Mouse (Mus musculus) kidney, postnatal 14 days (tissue): ENCODE data around the gene Lcn8.
"Not testable (repeated sequence)": the region's sequence is repeated elsewhere in the genome, so short reads cannot be mapped to it uniquely, and the experiment has no call there.

ENCODE experiments used
- DNase-seq: peaks from one replicate; pipeline ENCODE4 v3.0.0; 2022; ENCODE audit warnings: mixed read lengths

Lcn8 gene

GRCm38 (mm10) chr2:25666516-25666915, 13.6 kb downstream of the Lcn8 start:
- no peak for DNase-seq

- no peak for DNase-seq
Measured at GRCm38 (mm10) chr2:25676486-25676885, 23.6 kb downstream of the Lcn8 start, which contains the start of gene Lcn6. TSS of gene Lcn6 (plus strand) at chr2:25676786.

GRCm38 (mm10) chr2:25679559-25679958, 26.6 kb downstream of the Lcn8 start:
- no peak for DNase-seq

- no peak for DNase-seq
Measured at GRCm38 (mm10) chr2:25682426-25682825, 29.5 kb downstream of the Lcn8 start, which contains the start of gene Lcn10. TSS of gene Lcn10 (plus strand) at chr2:25682726.

- DNase-seq = no peak
Measured at GRCm38 (mm10) chr2:25686941-25687340, 34.0 kb downstream of the Lcn8 start.

- DNase-seq = peak; percentile 42
Measured at GRCm38 (mm10) chr2:25694605-25695004, 41.7 kb downstream of the Lcn8 start.

- DNase-seq = no peak
Measured at GRCm38 (mm10) chr2:25696951-25697350, 44.0 kb downstream of the Lcn8 start.

GRCm38 (mm10) chr2:25698696-25699095, 45.8 kb downstream of the Lcn8 start:
- DNase-seq = no peak

- DNase-seq = not testable (repeated sequence)
Measured at GRCm38 (mm10) chr2:25699743-25700142, 46.8 kb downstream of the Lcn8 start, which contains the start of gene Obp2a. TSS of gene Obp2a (plus strand) at chr2:25700043.

GRCm38 (mm10) chr2:25701001-25701400, 48.1 kb downstream of the Lcn8 start:
- no peak for DNase-seq

- no peak for DNase-seq
Measured at GRCm38 (mm10) chr2:25703706-25704105, 50.8 kb downstream of the Lcn8 start.
